Mouse (Mus musculus): ENCODE measurements around the gene Gm28036.
A peak's percentile ranks its signal among the peaks of the same experiment; 100 is the strongest.

Gm28036 gene

DNA sequence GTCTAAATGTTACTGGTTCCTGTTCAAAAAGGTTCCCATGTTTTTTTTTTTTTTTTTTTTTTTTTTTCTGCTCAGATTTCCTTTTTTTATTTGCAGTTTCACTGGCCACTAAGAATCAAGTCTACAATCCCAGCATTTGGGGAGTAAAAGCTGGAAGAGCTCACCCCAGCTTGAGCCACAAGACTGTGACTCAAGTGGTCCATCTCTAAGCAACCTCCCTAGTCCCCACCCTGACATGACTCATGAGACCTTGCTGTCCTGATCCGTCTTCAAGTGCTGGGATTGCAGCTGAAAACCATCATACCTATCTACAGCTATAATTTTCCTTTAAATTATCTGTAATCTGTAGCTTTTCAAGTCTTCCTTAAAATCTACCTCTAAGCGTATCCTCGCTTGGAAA lies 42.4 kb downstream of the Gm28036 start:
- no peak for DNase-seq (ENCODE audit: low spot score in 2 of 2)

DNA sequence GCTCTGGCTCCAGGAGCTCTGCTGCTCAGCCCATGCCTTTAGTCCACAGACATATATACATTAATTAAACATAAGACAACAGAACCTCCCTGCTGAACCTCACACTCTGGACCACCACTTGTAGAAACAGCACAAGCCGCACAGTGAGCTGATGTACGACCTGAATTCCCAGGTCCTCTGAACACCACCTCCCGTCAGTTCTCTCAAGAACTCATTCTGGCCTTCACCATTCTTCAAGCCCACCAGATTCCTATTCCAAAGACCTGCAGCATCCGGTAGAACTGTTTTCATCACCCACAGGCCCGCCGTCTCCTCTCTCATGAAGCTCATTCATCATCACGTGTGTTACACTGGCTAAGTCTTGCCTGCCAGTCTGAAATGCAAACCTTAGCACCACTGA lies 46.5 kb downstream of the Gm28036 start:
- DNase-seq (ENCODE audit: low spot score in 2 of 2), result no peak

DNA sequence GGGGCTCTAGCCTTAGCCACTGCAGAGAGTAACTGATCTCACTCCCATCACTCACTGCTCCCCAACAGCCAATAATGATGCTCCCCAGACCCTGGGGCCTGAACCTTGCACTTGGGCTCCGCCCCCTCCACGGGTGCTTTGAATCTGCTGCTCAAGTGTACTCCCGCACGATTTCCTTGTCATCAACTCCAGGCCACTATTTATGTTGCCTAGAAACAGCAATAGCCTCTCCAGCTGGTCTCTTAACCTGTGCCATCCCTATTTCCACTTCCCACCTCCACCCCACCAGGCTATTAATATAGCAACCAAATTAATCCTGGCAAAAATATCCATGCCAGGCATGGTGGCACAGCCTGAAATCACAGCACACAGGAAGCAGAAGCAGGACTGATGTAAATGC lies 47.2 kb downstream of the Gm28036 start:
- DNase-seq (ENCODE audit: low spot score in 2 of 2), result no peak

DNA sequence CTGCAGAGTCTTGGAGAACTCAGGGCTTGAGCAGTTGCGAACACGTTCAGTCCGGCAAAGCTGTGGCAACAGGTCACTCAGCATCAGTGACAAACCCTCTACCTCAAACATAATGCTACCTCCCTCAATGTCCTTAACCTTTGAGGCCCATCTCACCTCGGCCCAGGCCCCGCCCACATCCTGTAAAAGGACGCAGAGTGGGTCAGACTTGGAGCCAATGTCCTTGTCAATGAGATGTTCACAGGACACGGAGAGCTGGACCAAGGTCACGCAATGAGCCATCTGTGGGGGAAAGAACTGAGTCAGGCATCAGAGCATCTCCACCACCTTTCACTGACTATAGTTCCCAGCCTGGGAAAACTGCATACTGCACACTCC lies 47.7 kb downstream of the Gm28036 start:
- no peak for DNase-seq (ENCODE audit: low spot score in 2 of 2)

DNA sequence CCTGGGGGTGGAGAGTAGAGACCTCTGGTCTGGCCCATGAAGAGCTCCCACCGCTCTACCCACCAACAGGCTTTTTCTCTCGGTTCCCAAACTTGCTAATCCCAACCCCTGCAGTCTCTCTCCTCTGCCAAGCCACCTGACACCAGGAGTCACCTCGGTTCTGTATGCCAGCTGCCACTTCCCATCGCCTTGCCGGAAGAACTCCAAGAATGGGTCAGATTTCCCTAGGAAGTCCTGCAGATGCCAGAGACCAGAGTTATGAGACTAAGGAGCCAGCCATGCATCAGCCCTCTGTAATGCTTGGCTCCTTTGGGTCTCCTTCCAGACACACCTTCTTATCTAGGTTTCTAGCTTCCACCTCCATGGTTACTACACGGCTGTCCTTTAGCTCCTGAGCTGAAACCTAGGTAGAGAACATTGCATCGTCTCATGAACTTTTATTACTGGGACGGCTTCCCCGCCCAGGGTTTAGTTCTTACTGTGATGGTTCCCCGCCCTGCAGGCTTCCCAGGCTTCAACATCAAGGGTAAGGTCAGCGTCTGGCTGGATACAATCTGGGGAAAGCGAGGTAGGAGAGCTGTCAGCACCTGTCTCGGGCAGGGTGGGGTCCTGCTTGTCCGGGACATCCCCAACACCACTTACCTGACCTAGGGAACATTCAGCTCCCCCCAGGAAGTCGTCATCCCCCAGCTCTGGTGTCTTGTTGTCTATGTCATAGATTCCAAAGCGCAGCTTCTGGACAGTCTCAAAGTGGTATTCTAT lies 48.3 kb downstream of the Gm28036 start:
- DNase-seq (ENCODE audit: low spot score in 2 of 2), result no peak

DNA sequence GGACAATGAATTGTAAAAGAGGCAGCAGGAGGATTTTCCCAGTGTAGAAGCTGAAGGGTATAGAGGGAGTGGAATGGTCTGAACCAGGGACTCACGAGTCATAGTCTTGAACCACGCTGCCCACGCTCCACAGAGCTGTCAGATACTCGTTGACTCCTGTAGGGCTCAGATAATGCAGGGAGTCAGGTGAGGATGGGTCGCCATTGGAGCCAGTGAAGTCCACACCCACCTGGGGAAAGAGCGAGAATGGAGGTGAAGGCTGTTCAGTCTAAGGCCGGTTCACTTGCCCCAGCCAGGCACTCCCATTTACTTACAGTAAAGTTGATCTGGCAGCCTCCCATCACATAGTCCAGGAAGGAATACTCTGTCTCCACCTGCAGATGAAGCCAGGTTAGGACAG lies 49.4 kb downstream of the Gm28036 start:
- DNase-seq (ENCODE audit: low spot score in 2 of 2), result no peak

DNA sequence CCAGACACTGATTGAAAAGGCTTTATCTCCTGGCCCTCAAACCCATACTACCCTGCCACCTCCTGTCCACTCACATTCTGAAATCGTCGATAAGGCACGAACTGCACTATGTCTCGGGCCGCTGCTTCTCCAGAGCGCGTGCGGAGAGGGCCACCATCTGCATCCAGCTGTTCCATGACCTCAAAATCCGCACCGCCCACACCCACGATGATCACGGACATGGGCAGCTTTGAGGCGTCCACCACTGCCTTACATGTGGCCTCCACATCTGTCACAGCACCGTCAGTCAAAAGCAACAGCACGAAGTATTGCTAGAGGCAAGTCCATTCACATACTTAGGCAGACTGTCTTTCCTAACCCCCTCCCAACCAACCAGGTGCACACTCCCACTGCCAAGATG lies 53.2 kb downstream of the Gm28036 start:
- no peak for DNase-seq (ENCODE audit: low spot score in 2 of 2)

DNA sequence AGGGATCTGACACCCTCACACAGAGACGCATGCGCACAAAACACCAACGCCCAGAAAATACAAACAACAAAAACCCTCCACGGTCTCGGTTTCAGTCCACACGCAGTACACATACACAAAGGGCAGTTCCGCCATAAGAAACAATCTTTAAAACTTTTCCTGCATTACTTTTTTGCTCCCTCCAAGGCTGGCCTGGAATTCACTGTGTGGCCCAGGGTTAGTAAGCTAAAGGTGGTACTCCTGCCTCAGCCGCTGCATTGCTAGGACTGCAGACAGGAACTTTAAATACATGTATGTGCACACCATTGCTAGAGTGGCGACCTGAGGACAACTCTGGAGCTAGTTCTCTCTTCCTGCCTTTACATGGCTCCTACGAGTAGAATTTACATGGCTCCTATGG lies 55.7 kb downstream of the Gm28036 start:
- DNase-seq (ENCODE audit: low spot score in 2 of 2), result no peak

DNA sequence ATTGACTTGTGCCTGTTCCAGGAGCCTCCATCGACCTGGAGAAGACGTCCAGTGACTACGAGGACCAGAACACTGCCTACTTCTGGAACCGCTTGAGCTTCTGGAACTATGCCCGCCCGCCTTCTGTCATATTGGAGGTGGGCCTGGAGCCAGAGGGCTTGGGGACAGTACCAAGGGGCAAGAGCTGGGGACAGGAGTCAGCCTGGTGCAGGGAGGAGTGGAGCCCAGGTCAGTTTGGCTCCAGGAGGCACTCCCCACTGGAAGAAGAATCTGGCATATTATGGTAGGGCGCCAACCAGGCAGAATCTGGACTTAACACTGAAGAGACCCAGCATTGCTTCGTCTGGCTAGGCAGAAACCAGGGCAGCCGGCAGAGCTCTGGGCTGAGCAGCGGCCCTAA lies 59.0 kb downstream of the Gm28036 start:
- DNase-seq (ENCODE audit: low spot score in 2 of 2), result no peak

DNA sequence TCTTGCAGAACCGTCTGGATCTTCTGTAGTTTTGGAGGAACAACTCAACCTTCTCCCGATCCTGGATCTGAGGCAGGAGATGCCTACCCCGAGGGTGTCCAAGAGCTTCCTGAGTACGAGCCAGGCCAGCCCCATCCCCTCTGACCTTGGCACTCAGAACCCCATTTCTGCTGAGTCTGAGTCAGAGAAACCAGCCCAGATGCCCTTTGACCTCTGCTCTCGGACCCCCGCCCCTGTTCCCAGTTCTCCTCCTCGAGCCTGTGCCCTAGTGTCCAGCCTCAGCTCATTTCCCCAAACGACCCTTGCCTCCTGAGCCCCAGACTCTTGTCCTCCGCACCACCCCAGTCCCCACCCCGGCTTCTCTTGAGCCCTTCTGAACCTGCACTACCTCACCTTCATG lies 60.8 kb downstream of the Gm28036 start:
- DNase-seq (ENCODE audit: low spot score in 2 of 2), result no peak

DNA sequence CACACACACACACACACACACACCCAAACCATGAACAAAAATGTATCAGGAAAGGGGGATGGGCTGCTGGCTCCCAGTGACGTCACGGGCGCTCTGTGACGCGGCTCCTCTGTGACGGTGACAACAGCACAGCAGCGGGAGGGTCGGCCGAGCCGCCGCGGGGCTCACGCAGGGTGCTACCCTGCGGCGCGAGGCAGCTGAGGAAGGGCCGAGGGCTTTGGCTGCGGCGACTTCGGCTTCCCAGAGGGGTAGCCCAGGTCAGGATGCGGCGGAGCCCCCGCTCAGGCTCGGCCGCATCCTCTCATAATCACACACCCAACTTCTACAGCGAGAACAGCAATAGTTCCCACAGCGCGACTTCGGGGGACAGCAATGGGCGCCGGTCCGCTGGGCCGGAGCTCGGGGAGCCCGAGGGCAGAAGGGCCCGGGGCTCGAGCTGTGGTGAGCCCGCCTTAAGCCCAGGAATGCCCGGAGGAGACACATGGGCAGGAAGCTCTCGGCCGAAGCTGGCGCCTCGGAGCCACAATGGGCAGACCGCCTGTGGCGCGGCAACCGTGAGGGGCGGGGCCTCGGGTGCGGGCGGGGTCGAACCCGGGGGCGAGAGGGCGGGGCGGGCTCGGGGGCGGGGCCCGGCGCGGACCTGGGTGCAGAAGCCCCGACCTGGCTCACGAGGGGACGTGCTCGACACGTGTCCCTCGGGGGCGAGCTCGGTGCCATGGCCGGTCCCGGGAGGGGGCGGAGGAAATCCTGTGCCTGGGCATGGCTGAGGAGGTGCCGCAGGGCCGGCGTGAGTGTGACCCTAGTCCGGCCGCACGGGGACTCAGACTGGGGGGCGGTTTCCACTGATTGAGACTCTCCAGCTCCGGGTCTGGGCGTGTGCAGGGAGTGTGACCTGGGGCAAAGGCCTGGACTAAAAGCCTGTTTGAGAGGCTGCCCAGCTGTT lies 61.5 kb downstream of the Gm28036 start, which contains the start of gene Spag4:
TSS of gene Spag4 (plus strand) at position 77 of the 943 bp plus-strand sequence.
- DNase-seq (ENCODE audit: low spot score in 2 of 2), result peak; percentile 75 to 83

DNA sequence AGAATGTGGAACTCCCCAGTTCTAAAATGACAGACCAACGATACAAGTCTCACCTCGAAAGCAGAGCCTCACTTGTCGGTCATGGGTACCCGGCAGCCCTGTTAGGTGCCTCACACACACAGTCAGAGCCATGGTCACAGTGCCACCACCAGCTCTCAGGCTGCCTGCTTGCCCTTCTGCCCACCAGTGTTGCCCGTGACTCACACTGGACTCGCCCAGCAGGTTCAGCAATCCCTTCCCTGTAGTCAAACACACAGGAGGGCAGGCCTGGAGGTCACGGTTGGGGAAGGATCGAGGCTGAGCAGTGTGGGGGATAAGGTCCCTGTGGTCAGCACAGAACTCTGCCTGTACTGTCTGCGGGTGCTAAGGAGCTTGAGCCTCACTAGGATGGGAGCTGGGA lies 74.1 kb downstream of the Gm28036 start, which contains the start of gene Fer1l4:
TSS of gene Fer1l4 (minus strand) at position 132 of the 400 bp plus-strand sequence.
- no peak for DNase-seq (ENCODE audit: low spot score in 2 of 2)

DNA sequence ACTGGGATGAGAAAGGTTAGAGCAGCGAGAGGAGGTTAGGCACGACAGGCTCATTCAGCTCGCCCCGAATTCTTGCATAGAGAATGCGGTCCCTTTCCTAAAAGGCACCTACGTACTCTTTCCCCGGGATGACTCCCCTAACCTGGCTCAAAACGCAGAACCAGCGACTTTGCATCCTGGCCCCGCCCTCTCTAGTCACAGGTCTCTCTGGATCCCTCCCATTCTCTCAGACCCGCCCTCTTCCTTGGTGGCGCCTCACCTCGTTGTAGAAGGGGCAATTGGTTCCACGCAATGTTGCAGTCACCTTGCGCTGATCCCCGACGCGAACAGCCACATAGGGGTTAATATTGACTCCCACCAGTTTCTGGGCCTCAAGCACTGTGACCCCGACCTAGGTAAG lies 79.0 kb downstream of the Gm28036 start:
- DNase-seq (ENCODE audit: low spot score in 2 of 2), result peak in 1 of 2 experiments; percentile 32

DNA sequence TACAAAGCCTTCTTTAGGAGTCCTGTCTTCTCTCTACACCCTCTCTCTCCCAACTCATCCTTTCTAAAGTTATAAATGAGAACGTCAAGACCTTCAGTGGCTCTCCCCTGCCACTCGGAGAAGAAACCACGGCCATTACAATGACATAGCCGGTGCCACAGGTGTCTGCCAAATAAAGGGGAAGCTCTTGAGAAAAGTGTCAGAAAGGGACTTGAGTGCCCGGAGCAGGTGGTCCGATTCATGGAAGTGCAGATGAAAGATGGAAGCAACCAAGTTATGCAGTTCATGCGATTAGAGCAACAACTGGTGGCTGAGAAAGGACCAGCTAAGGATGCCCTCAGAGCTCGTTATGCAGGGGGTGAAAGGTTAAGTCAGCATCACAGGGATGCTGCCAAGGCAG lies 84.0 kb downstream of the Gm28036 start:
- DNase-seq (ENCODE audit: low spot score in 2 of 2), result no peak

DNA sequence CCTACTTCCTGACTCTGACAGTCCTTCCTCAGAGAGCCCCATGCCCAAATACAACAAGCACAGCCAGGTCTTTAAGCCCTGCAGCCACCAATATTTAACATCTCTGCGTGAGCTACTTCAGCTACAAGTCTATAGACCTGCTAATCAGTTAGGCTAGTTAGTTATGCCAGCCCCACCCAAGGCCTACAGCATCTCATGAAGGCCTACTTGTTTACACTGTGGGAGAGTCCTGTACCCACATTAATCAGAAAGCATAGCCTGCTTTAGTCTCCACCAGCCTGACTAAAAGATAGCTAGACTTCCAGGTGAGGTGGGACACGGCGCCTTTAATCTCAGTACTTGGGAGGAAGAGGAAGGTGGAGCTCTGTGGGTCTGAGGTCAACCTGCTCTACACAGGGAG lies 87.5 kb downstream of the Gm28036 start:
- no peak for DNase-seq (ENCODE audit: low spot score in 2 of 2)

DNA sequence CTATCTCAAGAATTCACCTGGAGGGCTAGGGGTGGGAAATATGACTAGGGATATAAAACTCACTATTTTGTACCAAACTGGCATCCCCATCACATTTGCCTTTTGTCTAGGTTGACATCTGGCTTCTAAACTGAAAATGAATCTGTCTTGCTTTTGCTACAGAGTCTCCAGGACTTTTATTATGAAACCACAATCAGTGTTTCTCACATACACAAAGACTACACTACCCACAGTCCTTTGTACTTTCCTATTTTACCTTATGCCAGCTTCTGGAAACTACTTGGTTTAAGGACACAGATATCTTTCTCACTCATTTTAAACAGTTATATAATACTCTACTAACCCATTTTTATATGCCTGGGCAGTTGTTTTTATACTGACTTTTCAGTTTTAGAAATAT lies 101.4 kb downstream of the Gm28036 start:
- no peak for DNase-seq (ENCODE audit: low spot score in 2 of 2)

Data from spleen, postnatal 10 days (tissue).